Mouse (Mus musculus): Measurements from ENCODE around the gene Rab9. TPM values are rescaled to one million over a fixed set of nuclear protein-coding genes. Genes with fewer than 3 reads are reported as not detected.

Rab9 gene
- total RNA-seq (2014; fragmentation: Nextera tagmentation), result 44.6 and 62.4 TPM in 2 replicates
- total RNA-seq (2017), result 77.6 and 83.3 TPM in 2 replicates
- polyA plus RNA-seq (2012), result 1.4 and 2.4 TPM in 2 replicates

GRCm38 (mm10) chrX:166479365-166479983 is at the start of gene Rab9:
Gene Rab9, minus strand, starts transcription at chrX:166479867.
- Histone ChIP-seq H3K36me3 (replicated peaks) (peaks cover 25% of the 10 kb centered on the region), H3K4me3 (ENCODE audit: low read depth, low read length) (peak within 1 kb of the TSS; percentile 77), H3K4me1 (ENCODE audit: insufficient read depth, low read depth, low read length) (no peaks in the 10 kb centered on the region; the same call in 1 of the 2 replicates), H3K27me3 (ENCODE audit: insufficient read depth, low read length) (no peaks in the 10 kb centered on the region), H3K9me3 (replicated peaks) (no peaks in the 10 kb centered on the region)
- TF ChIP-seq TAL1 (conservative IDR thresholded peaks at IDR 0.05; ENCODE audit: low read depth, low read length) (no peak), POLR2AphosphoS5 (IDR thresholded peaks at IDR 0.05; ENCODE audit: insufficient replicate concordance, low read depth, low read length) (no peak), GATA1 (IDR thresholded peaks at IDR 0.05; ENCODE audit: borderline replicate concordance, low read length) (no peak), CTCF (IDR thresholded peaks at IDR 0.05; ENCODE audit: low read depth, low read length) (no peak), GATA2 (IDR thresholded peaks at IDR 0.05; ENCODE audit: borderline replicate concordance, low read depth, low read length) (no peak)
- DNase-seq (ENCODE audit: low spot score) (peak; percentile 82), ATAC-seq (ENCODE audit: extremely low read depth, insufficient number of reproducible peaks, low FRiP score, poor library complexity, severe bottlenecking) (peak; percentile 99)

GRCm38 (mm10) chrX:166528126-166528525 is 48.5 kb upstream of the Rab9 start:
- Histone ChIP-seq H3K4me3 (ENCODE audit: low read depth, low read length) (no peak overlapping the region), H3K9me3 (replicated peaks) (no peaks in the 10 kb centered on the region), H3K4me1 (ENCODE audit: insufficient read depth, low read depth, low read length) (no peaks in the 10 kb centered on the region), H3K36me3 (replicated peaks) (no peaks in the 10 kb centered on the region), H3K27me3 (ENCODE audit: insufficient read depth, low read length) (no peaks in the 10 kb centered on the region)
- ATAC-seq (ENCODE audit: extremely low read depth, insufficient number of reproducible peaks, low FRiP score, poor library complexity, severe bottlenecking), result no peak
- DNase-seq (ENCODE audit: low spot score), result no peak
- TF ChIP-seq GATA2 (IDR thresholded peaks at IDR 0.05; ENCODE audit: borderline replicate concordance, low read depth, low read length) (no peak), GATA1 (IDR thresholded peaks at IDR 0.05; ENCODE audit: borderline replicate concordance, low read length) (no peak), CTCF (IDR thresholded peaks at IDR 0.05; ENCODE audit: low read depth, low read length) (no peak), TAL1 (conservative IDR thresholded peaks at IDR 0.05; ENCODE audit: low read depth, low read length) (no peak), POLR2AphosphoS5 (IDR thresholded peaks at IDR 0.05; ENCODE audit: insufficient replicate concordance, low read depth, low read length) (no peak)

DNA sequence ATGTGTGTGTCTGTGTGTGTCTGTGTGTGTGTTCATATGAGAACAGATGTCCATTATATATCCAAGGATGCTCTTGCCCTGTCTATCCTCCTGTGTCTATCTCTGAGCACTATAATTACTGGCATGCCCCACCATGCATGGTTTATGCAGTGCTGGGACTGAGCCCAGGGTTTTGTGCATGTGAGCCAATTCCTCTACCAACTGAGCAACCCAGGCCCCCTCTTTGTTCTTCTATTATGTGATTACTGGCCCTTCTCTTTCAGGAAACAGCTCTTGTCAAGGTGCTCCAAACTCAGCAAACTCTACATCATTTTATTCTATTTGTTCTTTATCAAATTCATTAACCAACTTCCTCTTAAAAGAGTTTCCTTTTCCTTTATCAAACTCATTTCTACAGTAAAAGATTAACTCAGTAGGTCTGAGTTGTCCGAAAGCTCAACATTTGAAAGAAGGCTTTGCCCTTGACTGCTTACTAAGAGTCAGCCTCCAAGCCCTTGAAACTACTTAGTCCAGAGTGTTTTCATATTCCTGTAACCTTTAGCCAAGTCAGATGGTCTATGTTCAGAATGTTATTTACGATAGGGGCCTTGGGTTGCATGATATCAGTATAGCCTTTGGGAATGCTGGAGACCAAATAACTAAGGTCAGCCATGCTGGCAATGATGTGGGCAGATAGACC is 46.1 kb upstream of the Rab9 start:
- H3K36me3 ChIP-seq (replicated peaks), result no peaks in the 10 kb centered on the region
- no peaks in the 10 kb centered on the region for H3K4me1 ChIP-seq (ENCODE audit: insufficient read depth, low read depth, low read length)
- no peaks in the 10 kb centered on the region for H3K9me3 ChIP-seq (replicated peaks)
- no peak for DNase-seq (ENCODE audit: low spot score)
- H3K4me3 ChIP-seq (ENCODE audit: low read depth, low read length), result no peak overlapping the region
- no peak for ATAC-seq (ENCODE audit: extremely low read depth, insufficient number of reproducible peaks, low FRiP score, poor library complexity, severe bottlenecking)
- TF ChIP-seq TAL1 (conservative IDR thresholded peaks at IDR 0.05; ENCODE audit: low read depth, low read length), result no peak
- no peaks in the 10 kb centered on the region for H3K27me3 ChIP-seq (ENCODE audit: insufficient read depth, low read length)

- Histone ChIP-seq H3K27me3 (ENCODE audit: insufficient read depth, low read length) (no peaks in the 10 kb centered on the region), H3K9me3 (replicated peaks) (no peaks in the 10 kb centered on the region), H3K36me3 (replicated peaks) (no peaks in the 10 kb centered on the region), H3K4me3 (ENCODE audit: low read depth, low read length) (no peak overlapping the region), H3K4me1 (ENCODE audit: insufficient read depth, low read depth, low read length) (no peaks in the 10 kb centered on the region)
- no peak for TF ChIP-seq GATA2 (IDR thresholded peaks at IDR 0.05; ENCODE audit: borderline replicate concordance, low read depth, low read length)
- no peak for TF ChIP-seq POLR2AphosphoS5 (IDR thresholded peaks at IDR 0.05; ENCODE audit: insufficient replicate concordance, low read depth, low read length)
- DNase-seq (ENCODE audit: low spot score) (no peak), ATAC-seq (ENCODE audit: extremely low read depth, insufficient number of reproducible peaks, low FRiP score, poor library complexity, severe bottlenecking) (no peak)
Measured at GRCm38 (mm10) chrX:166520782-166521181, 41.1 kb upstream of the Rab9 start.

- no peak for ATAC-seq (ENCODE audit: extremely low read depth, insufficient number of reproducible peaks, low FRiP score, poor library complexity, severe bottlenecking)
- no peak for TF ChIP-seq TAL1 (conservative IDR thresholded peaks at IDR 0.05; ENCODE audit: low read depth, low read length)
- H3K4me1 ChIP-seq (ENCODE audit: insufficient read depth, low read depth, low read length), result peaks cover 8% of the 10 kb centered on the region
Measured at GRCm38 (mm10) chrX:166518345-166518744, 38.7 kb upstream of the Rab9 start, which contains the start of gene Tceanc. Gene Tceanc, minus strand, starts transcription at chrX:166518567.

DNA sequence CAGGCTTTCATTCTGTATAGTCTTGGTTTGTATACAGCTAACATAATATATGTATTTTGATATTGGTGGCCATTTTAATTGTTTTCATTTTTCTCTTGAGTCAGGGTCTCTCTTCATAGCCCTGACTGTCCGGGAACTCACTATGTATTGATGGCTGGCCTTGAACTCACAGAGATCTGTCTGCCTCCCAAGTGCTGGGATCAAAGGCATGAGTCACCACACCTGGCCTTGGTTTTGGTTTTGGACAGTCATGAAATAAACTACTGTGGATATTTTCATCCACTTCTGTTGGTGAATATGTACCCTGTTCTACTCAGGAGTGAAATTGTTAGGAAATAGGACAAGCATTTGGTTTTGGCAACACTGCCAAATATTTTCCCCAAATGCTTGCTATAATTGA is 37.0 kb upstream of the Rab9 start:
- peaks cover 18% of the 10 kb centered on the region for H3K4me1 ChIP-seq (ENCODE audit: insufficient read depth, low read depth, low read length)
- TF ChIP-seq POLR2AphosphoS5 (IDR thresholded peaks at IDR 0.05; ENCODE audit: insufficient replicate concordance, low read depth, low read length), result no peak
- TF ChIP-seq GATA2 (IDR thresholded peaks at IDR 0.05; ENCODE audit: borderline replicate concordance, low read depth, low read length), result no peak
- TF ChIP-seq TAL1 (conservative IDR thresholded peaks at IDR 0.05; ENCODE audit: low read depth, low read length), result no peak
- no peak for TF ChIP-seq GATA1 (IDR thresholded peaks at IDR 0.05; ENCODE audit: borderline replicate concordance, low read length)
- no peak for TF ChIP-seq CTCF (IDR thresholded peaks at IDR 0.05; ENCODE audit: low read depth, low read length)
- ATAC-seq (ENCODE audit: extremely low read depth, insufficient number of reproducible peaks, low FRiP score, poor library complexity, severe bottlenecking) (no peak), DNase-seq (ENCODE audit: low spot score) (no peak)
- H3K4me3 ChIP-seq (ENCODE audit: low read depth, low read length), result no peak overlapping the region
- no peaks in the 10 kb centered on the region for H3K9me3 ChIP-seq (replicated peaks)
- no peaks in the 10 kb centered on the region for H3K27me3 ChIP-seq (ENCODE audit: insufficient read depth, low read length)
- no peaks in the 10 kb centered on the region for H3K36me3 ChIP-seq (replicated peaks)

More at GRCm38 (mm10) chrX:166518345-166518744, 38.7 kb upstream of the Rab9 start, which contains the start of gene Tceanc:
- Histone ChIP-seq H3K36me3 (replicated peaks) (no peaks in the 10 kb centered on the region), H3K4me3 (ENCODE audit: low read depth, low read length) (no peak within 1 kb of the TSS), H3K27me3 (ENCODE audit: insufficient read depth, low read length) (no peaks in the 10 kb centered on the region), H3K9me3 (replicated peaks) (no peaks in the 10 kb centered on the region)
- DNase-seq (ENCODE audit: low spot score), result no peak
